9 mouse cellular contexts compared by ENCODE assay signal in the genomic region with DNA sequence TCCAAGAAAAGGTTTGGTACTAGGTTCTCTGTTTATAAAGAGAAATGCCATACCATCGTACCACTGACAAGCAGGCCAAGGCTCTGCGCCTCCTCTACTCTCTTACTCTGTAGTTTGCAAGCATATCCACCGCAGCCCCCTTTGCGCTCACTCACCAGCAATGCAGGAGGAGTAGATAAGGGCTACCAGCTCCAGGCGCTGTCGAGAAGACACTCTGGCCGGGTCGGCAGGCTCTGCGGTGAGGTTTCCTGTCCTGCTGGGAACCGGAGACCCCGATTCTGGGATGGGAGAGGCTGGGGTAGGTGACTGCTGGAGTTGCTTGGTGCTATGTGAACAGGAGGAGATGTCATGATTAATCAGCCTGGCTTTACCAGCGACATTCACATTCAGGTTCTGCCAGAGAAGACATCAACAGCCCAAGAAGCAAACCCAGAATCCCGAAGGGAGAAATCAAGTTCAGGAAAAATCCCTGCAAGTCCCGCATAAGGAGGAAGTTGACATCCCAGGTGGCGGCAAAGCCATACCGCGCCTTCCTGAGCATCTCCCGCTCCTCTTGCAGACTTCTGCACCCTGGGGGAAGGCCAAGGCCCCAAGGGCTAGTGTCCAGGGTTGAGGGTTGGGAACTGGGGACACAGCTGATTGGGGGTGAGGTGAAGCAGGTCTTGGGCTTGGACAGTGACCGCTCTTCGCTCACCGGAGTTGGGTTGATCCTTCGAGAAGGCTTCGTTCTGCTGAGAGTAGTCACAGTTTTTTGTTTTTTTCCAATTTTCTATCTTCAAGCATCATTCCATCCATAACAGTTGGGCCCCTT.
A peak's percentile ranks its signal among the peaks of the same experiment; 100 is the strongest.
DNase-seq lines count a peak whose midpoint lies in the region; ATAC-seq and TF ChIP-seq lines count a peak whose summit lies in the region.
"Had no signal": no experiment of that assay in that cellular context is flagged by ENCODE, and none has a peak within 500 bp of the region (broad histone marks: within the 10 kb centered on the region; RNA-seq: fewer than 3 reads in every experiment).

No protein-coding gene starts in this region.

- dilution Hi-C loops in CH12.LX (cut with MboI; ENCODE audit: extremely low pct_ligation_motif_present, extremely low pct_unique_long_range_greater_than_20kb, low sequenced_read_pairs) = no loop called here

- peak overlapping the region; percentile 63; the same call in 1 of the 2 replicates for H3K4me2 ChIP-seq in CH12.LX (ENCODE audit: insufficient read depth, low read depth, poor library complexity, severe bottlenecking)
- H3K4me2 ChIP-seq in liver, embryonic 15.5 days = peak overlapping the region; percentile 94

- ATAC-seq in liver, embryonic 15.5 days (ENCODE audit: insufficient read depth) = no peak
- no peak for ATAC-seq in granulocyte monocyte progenitor cell, adult 5-6 weeks (replicated peaks; ENCODE audit: poor library complexity, severe bottlenecking)

- no peak for TF ChIP-seq RAD21 in CH12.LX (IDR thresholded peaks at IDR 0.05; ENCODE audit: low read depth, low read length)

- WGBS in hindbrain, embryonic 10.5 days = 10% methylated on average over 23 of the region's 23 CpGs
- WGBS in liver, embryonic 15.5 days (ENCODE audit: insufficient replicate concordance) = 4% methylated on average over 23 of the region's 23 CpGs

- in situ Hi-C loops in CH12.LX (cut with MboI; ENCODE audit: low pct_ligation_motif_present, low pct_unique_long_range_greater_than_20kb, low sequenced_read_pairs) = no loop called here

- no peak for TF ChIP-seq EP300 in CH12.LX (IDR thresholded peaks at IDR 0.05; ENCODE audit: low read length)

- peaks cover 19 to 58% of the 10 kb centered on the region in 2 experiments for H3K4me1 ChIP-seq in CH12.LX (ENCODE audit: control insufficient read depth in 1 of 2, insufficient read depth in 2 of 2)
- H3K4me1 ChIP-seq in hindbrain, embryonic 10.5 days (replicated peaks) = peaks cover 36% of the 10 kb centered on the region
- H3K4me1 ChIP-seq in liver, embryonic 15.5 days (replicated peaks) = peaks cover 53% of the 10 kb centered on the region

- peak overlapping the region; percentile 83 to 98 (median 84) for H3K4me3 ChIP-seq in CH12.LX (replicated peaks in 1 of 3; ENCODE audit: low read depth in 2 of 3, low read length in 2 of 3, poor library complexity in 1 of 3)
- H3K4me3 ChIP-seq in hindbrain, embryonic 10.5 days = peak overlapping the region; percentile 99
- peak overlapping the region; percentile 94 for H3K4me3 ChIP-seq in liver, embryonic 15.5 days (replicated peaks)

- H3K9ac ChIP-seq in CH12.LX (ENCODE audit: insufficient read depth, low read depth) = peak overlapping the region; percentile 85; the same call in 1 of the 2 replicates
- peak overlapping the region; percentile 94 for H3K9ac ChIP-seq in liver, embryonic 15.5 days

- no peak overlapping the region for H3K27ac ChIP-seq in CH12.LX (ENCODE audit: insufficient read depth, low read depth)
- H3K27ac ChIP-seq in hindbrain, embryonic 10.5 days = peak overlapping the region; percentile 94
- peak overlapping the region; percentile 95 for H3K27ac ChIP-seq in liver, embryonic 15.5 days (replicated peaks)

- no peaks in the 10 kb centered on the region for H3K9me3 ChIP-seq in CH12.LX (replicated peaks; ENCODE audit: low read length)
- H3K9me3 ChIP-seq in hindbrain, embryonic 10.5 days = no peaks in the 10 kb centered on the region
- no peaks in the 10 kb centered on the region for H3K9me3 ChIP-seq in liver, embryonic 15.5 days (replicated peaks)

- H3K79me2 ChIP-seq in CH12.LX (replicated peaks; ENCODE audit: control insufficient read depth, extremely low read depth, insufficient read depth, poor library complexity, severe bottlenecking) = peaks cover 11% of the 10 kb centered on the region; the same call in 1 of the 2 replicates

- DNase-seq in cerebellum, adult 9-11 months = peak; percentile 42
- no peak for DNase-seq in cerebellum, adult 8-10 months
- DNase-seq in CH12.LX (ENCODE audit: extremely low read depth) = no peak
- DNase-seq in embryo, embryonic 11.5 days (ENCODE audit: low read depth, low spot score) = peak; percentile 17
- peak; percentile 19 for DNase-seq in hindbrain, embryonic 10.5 days (ENCODE audit: low spot score)
- peak; percentile 8 to 18 for DNase-seq in spleen, postnatal 36 days (ENCODE audit: low spot score in 2 of 2)

- no peak for TF ChIP-seq CTCF in CH12.LX (conservative IDR thresholded peaks at IDR 0.05 in 1 of 2, IDR thresholded peaks at IDR 0.05 in 1 of 2; ENCODE audit: low read depth in 2 of 2, low read length in 2 of 2)

- no peak for TF ChIP-seq POLR2A in CH12.LX (IDR thresholded peaks at IDR 0.05; ENCODE audit: low read depth, low read length)

- no peaks in the 10 kb centered on the region for H3K27me3 ChIP-seq in CH12.LX (replicated peaks)
- H3K27me3 ChIP-seq in hindbrain, embryonic 10.5 days (ENCODE audit: insufficient read depth, poor library complexity, severe bottlenecking) = no peaks in the 10 kb centered on the region
- H3K27me3 ChIP-seq in liver, embryonic 15.5 days = no peaks in the 10 kb centered on the region
- H3K27me3 ChIP-seq: Patski had no signal

- peaks cover 23 to 44% of the 10 kb centered on the region in 2 experiments for H3K36me3 ChIP-seq in CH12.LX (replicated peaks in 1 of 2; ENCODE audit: control insufficient read depth in 1 of 2, insufficient read depth in 1 of 2, low read length in 1 of 2)
- peaks cover 38% of the 10 kb centered on the region for H3K36me3 ChIP-seq in hindbrain, embryonic 10.5 days
- peaks cover 47% of the 10 kb centered on the region for H3K36me3 ChIP-seq in liver, embryonic 15.5 days (replicated peaks)

TF ChIP-seq in CH12.LX, 34 proteins besides CTCF, POLR2A, EP300 and RAD21:
- TF ChIP-seq PAX5 (IDR thresholded peaks at IDR 0.05; ENCODE audit: low read length) (no peak), ZNF384 (IDR thresholded peaks at IDR 0.05; ENCODE audit: low read depth, low read length) (no peak), MAX (IDR thresholded peaks at IDR 0.05; ENCODE audit: low read length) (no peak), USF1 (IDR thresholded peaks at IDR 0.05; ENCODE audit: low read depth, low read length) (no peak), MAFK (IDR thresholded peaks at IDR 0.05; ENCODE audit: insufficient replicate concordance, low read length) (no peak), ZC3H11A (IDR thresholded peaks at IDR 0.05; ENCODE audit: low read depth, low read length) (no peak), NRF1 (IDR thresholded peaks at IDR 0.05; ENCODE audit: low read depth, low read length) (no peak), POLR2AphosphoS2 (IDR thresholded peaks at IDR 0.05; ENCODE audit: low read depth, low read length) (no peak), IRF4 (IDR thresholded peaks at IDR 0.05; ENCODE audit: low read depth, low read length) (no peak), JUN (IDR thresholded peaks at IDR 0.05; ENCODE audit: insufficient read depth, low read depth, low read length) (no peak), USF2 (conservative IDR thresholded peaks at IDR 0.05; ENCODE audit: low read depth, low read length) (no peak), ZMIZ1 (IDR thresholded peaks at IDR 0.05; ENCODE audit: low read depth, low read length) (no peak), UBTF (IDR thresholded peaks at IDR 0.05; ENCODE audit: low read depth, low read length) (no peak)

Comparison
In these comparisons a context has a peak if more than half of its experiments do, and no peak if none do; other contexts are left out.
1. DNase-seq: peak in cerebellum, adult 9-11 months (single experiment), embryo, embryonic 11.5 days (single experiment), hindbrain, embryonic 10.5 days (single experiment) and spleen, postnatal 36 days (2 of 2); none in cerebellum, adult 8-10 months (single experiment) and CH12.LX (single experiment).
2. Peak in every context shown above with its lines, with median percentiles within 50 percentile points of each other: H3K4me3 ChIP-seq.